Mouse (Mus musculus) liver, adult 2 months (tissue): Measurements from ENCODE around the gene Ddhd1. TPM values are rescaled to one million over a fixed set of nuclear protein-coding genes. Genes with fewer than 3 reads are reported as not detected.

Experiments
- DNase-seq: peaks from one replicate; pipeline ENCODE4 v3.0.0-alpha.2; 2011; ENCODE audit warnings: low read depth, low spot score; ENCODE audit errors: extremely low read depth
- H3K27ac ChIP-seq: fragments of 200-500 bp; replicated peaks from 2 replicates; pipeline ENCODE4 v1.5.1; 2012; ENCODE audit warnings: low read depth, mild to moderate bottlenecking, control low read depth, inconsistent platforms, low read length; ENCODE audit not compliant: insufficient read depth
- H3K27me3 ChIP-seq: fragments of 200-500 bp; 2 replicates; pipeline ENCODE4 v1.6.1; 2012; ENCODE audit warnings: mild to moderate bottlenecking, moderate library complexity, low read length, inconsistent platforms; ENCODE audit not compliant: control insufficient read depth, insufficient read depth
- H3K36me3 ChIP-seq: fragments of 200-500 bp; 2 replicates; pipeline ENCODE4 v1.6.1; 2012; ENCODE audit warnings: low read length, inconsistent platforms; ENCODE audit not compliant: control insufficient read depth, insufficient read depth
- H3K4me1 ChIP-seq: fragments of 200-500 bp; 2 replicates; pipeline ENCODE4 v1.6.1; 2011; ENCODE audit warnings: low read length; ENCODE audit not compliant: control insufficient read depth, insufficient read depth
- H3K4me3 ChIP-seq: fragments of 200-500 bp; 2 replicates; pipeline ENCODE4 v1.5.1; 2011; ENCODE audit warnings: low read depth, mild to moderate bottlenecking, control low read depth, low read length, moderate library complexity; ENCODE audit not compliant: insufficient read depth
- H3K79me2 ChIP-seq: fragments of 200-500 bp; 2 replicates; pipeline ENCODE4 v1.6.1; 2012; ENCODE audit warnings: inconsistent platforms, mild to moderate bottlenecking, low read length, moderate library complexity; ENCODE audit not compliant: control insufficient read depth, insufficient read depth
- H3K9ac ChIP-seq: fragments of 200-500 bp; 2 replicates; pipeline ENCODE4 v1.6.1; 2012; ENCODE audit warnings: low read depth, mild to moderate bottlenecking, control low read depth, inconsistent platforms, low read length
- CTCF ChIP-seq: fragments of 200-500 bp; IDR thresholded peaks from 2 replicates; pipeline ENCODE4 v1.5.1; 2011; ENCODE audit warnings: low read depth, low read length, control low read depth
- POLR2A ChIP-seq: fragments of 200-500 bp; IDR thresholded peaks from 2 replicates; pipeline ENCODE4 v1.6.1; 2011; ENCODE audit warnings: low read length, control low read depth; ENCODE audit not compliant: insufficient read depth; ENCODE audit errors: extremely low read depth
- WGBS: fragments of 180-500 bp; shearing (Covaris S2); methylation state at CpG from one replicate; pipeline ENCODE4 v1.1.7; 2018; 5-methylcytosine and 5-hydroxymethylcytosine counted together
- polyA plus RNA-seq: library from polyadenylated mRNA; depleted of rRNA; stranded (reverse); fragments of >200 nt; gene quantifications from 2 replicates; pipeline ENCODE4 v1.2.3, GENCODE M21; 2012
- total RNA-seq: library from RNA; depleted of rRNA; stranded (reverse); fragments of >200 nt; gene quantifications from 2 replicates; pipeline ENCODE4 v1.2.3, GENCODE M21; 2014

The Ddhd1 gene
- total and polyA plus RNA-seq, 2 experiments, result 10.1 to 10.7 TPM

DNA sequence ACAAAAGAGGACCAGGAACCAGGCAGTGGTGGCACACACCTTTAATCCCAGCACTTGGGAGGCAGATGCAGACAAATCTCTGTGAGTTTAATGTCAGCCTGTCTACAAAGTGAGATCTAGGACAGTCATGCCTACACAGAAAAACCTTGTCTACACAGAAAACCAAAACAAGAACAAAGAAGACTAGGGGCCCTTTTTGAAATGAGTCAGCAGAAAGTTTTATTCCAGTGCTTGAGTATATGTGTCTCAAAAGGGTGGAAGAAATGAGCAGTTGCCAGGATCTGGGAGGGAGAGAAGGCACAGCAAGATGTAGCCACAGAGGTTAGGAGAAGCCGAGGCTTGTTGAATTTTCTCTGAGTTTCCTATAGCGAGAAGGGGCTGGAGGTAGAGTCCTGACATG is 35.9 kb upstream of the Ddhd1 start:
- peaks cover 6% of the 10 kb centered on the region; the same call in 1 of the 2 replicates for H3K4me1 ChIP-seq
- H3K36me3 ChIP-seq, result no peaks in the 10 kb centered on the region
- no peak overlapping the region for H3K4me3 ChIP-seq
- H3K79me2 ChIP-seq, result no peaks in the 10 kb centered on the region
- H3K27me3 ChIP-seq, result no peaks in the 10 kb centered on the region
- no peak overlapping the region for H3K27ac ChIP-seq
- WGBS, result 94% methylated on average over 2 of the region's 2 CpGs
- no peak for DNase-seq
- no peak overlapping the region for H3K9ac ChIP-seq
- no peak for TF ChIP-seq CTCF
- no peak for TF ChIP-seq POLR2A

DNA sequence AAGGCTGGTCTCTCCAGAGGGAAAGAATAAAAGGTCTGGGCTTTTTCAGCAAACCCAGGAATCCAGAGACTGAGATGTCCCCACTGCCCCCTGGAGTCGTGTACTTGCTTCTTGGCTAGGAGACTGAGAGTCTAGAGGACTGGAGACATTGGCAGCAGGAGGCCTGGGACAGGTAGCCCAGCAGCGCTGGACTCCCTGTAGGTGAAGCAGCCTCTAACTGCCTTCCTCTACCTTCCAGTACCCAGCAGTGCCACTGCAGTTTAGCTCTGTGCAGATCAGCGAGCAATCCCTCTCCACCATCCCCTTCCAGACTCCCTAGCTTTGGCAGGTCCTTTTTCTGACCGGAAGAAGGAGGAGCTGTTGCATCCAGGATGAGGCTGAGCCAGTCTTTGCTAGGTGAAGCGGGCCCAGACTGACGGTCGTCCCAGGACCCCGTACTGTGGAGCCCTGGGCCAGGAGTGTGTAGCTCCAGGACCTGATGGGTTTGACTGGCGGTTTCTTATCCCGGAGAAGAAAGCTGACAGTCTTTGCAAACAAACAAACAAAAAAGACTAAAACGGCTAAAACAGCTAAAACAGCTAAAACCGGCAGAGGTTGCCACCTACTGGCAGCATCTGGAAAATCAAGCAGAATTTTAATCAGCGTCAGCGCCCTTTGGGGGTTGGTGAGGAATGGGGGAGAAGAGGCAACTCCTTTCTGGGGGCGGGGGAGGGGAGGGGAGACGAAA is 32.7 kb upstream of the Ddhd1 start:
- no peaks in the 10 kb centered on the region for H3K27me3 ChIP-seq
- WGBS, result 4% methylated on average over 16 of the region's 16 CpGs
- TF ChIP-seq CTCF, result peak; percentile 26; the same call in 1 of the 2 replicates
- TF ChIP-seq POLR2A, result no peak
- peak; percentile 61 for DNase-seq
- H3K36me3 ChIP-seq, result no peaks in the 10 kb centered on the region
- no peaks in the 10 kb centered on the region for H3K79me2 ChIP-seq
- H3K9ac ChIP-seq, result peak overlapping the region; percentile 32; the same call in 1 of the 2 replicates
- peaks cover 6% of the 10 kb centered on the region; the same call in 1 of the 2 replicates for H3K4me1 ChIP-seq
- H3K4me3 ChIP-seq, result peak overlapping the region; percentile 52
- no peak overlapping the region for H3K27ac ChIP-seq

DNA sequence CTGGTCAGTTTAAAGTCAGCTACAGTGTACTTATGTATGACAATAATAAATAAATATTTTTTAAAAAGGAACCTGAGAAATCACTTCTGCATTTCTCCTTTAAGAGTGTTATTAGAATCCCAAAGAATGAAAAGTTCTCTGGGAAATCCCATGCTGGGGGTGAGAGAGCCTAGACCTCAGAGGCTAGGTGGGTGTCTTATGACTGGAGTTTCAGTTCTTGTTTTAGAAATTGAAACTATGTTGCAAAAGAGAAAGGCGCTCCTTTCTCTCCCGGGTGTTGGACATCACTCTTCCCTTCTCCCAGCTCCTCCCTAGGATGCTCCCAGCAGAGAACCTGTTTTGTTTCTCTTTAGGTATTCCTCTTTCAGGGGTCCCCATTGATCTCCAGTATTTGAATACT is 27.4 kb upstream of the Ddhd1 start:
- H3K4me1 ChIP-seq, result no peaks in the 10 kb centered on the region
- H3K4me3 ChIP-seq, result no peak overlapping the region
- no peaks in the 10 kb centered on the region for H3K36me3 ChIP-seq
- no peaks in the 10 kb centered on the region for H3K79me2 ChIP-seq
- whole genome bisulfite sequencing, result 82% methylated on average over 2 of the region's 2 CpGs
- no peak for DNase-seq
- H3K27ac ChIP-seq, result no peak overlapping the region
- no peaks in the 10 kb centered on the region for H3K27me3 ChIP-seq
- no peak for TF ChIP-seq POLR2A
- no peak for TF ChIP-seq CTCF
- no peak overlapping the region for H3K9ac ChIP-seq

DNA sequence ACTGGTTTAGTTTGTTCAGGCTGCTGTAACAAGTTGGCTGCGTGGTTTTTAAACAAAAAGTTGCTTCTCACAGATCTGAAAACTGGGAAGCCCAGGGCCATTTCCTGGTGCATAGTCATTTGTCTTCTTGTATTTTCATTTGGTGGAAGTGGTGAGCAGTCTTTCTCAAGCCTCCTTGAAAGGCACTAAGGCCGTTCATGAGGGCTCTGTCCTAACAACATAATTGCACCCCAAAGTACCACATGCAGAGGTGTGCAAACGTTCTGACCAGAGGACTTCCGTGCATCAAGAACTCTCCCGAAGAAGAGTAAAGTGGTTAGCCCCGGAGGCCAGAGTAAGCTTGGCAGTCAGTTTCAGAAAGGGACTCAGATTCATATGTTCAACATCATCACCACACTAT is 18.8 kb upstream of the Ddhd1 start:
- WGBS, result 68% methylated on average over 6 of the region's 6 CpGs
- Histone ChIP-seq H3K4me1 (no peaks in the 10 kb centered on the region), H3K9ac (no peak overlapping the region), H3K4me3 (no peak overlapping the region), H3K79me2 (no peaks in the 10 kb centered on the region), H3K27me3 (no peaks in the 10 kb centered on the region), H3K27ac (no peak overlapping the region), H3K36me3 (no peaks in the 10 kb centered on the region)
- no peak for TF ChIP-seq CTCF
- no peak for TF ChIP-seq POLR2A
- no peak for DNase-seq

DNA sequence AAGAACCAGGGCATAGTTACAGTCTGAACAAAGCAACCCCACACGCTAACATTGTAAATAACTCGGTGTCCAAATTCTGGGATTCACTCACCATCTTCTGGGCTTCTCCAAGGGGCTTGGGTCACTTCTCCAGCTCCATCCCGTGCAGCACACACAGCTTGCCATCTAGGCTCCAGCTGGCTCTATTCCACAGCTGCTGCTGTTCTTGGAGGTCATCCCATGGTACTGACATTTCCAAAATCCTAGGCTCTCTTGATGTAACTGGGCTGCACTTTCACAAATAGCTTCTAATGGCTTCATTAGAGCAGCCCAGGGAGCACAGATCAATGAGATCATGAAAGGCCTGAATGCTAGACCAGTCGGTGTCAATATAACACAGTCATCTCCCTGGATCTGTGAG is 10.4 kb upstream of the Ddhd1 start:
- no peaks in the 10 kb centered on the region for H3K36me3 ChIP-seq
- no peak overlapping the region for H3K27ac ChIP-seq
- peaks cover 3% of the 10 kb centered on the region; the same call in 1 of the 2 replicates for H3K4me1 ChIP-seq
- H3K27me3 ChIP-seq, result no peaks in the 10 kb centered on the region
- 52% methylated on average over 4 of the region's 4 CpGs for WGBS
- no peaks in the 10 kb centered on the region for H3K79me2 ChIP-seq
- H3K9ac ChIP-seq, result no peak overlapping the region
- TF ChIP-seq POLR2A (no peak), CTCF (no peak)
- H3K4me3 ChIP-seq, result no peak overlapping the region
- DNase-seq, result peak; percentile 61

DNA sequence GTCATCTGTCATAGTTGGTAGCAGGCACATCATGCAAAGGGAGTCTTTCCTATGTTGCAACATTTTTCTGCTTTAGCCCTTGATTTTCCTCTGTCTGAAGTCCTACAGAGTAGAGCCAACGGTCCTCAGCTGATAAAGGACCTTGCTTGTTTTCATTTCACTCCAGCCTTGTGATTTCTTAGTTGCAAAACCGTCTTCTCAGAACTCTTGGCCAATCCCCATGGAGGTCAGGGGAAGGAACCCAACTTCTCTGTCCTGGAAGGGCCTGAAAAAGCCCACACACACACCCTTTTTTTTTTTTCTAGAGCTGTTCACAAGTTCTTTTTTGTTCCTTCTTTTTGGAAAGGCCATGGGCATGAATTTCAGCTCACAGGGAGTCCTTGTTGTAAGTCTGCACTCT is 9.3 kb upstream of the Ddhd1 start:
- peak overlapping the region; percentile 26; the same call in 1 of the 2 replicates for H3K27ac ChIP-seq
- peaks cover 3% of the 10 kb centered on the region; the same call in 1 of the 2 replicates for H3K4me1 ChIP-seq
- no peaks in the 10 kb centered on the region for H3K27me3 ChIP-seq
- no peaks in the 10 kb centered on the region for H3K79me2 ChIP-seq
- WGBS, result 12% methylated on average over 2 of the region's 2 CpGs
- H3K36me3 ChIP-seq, result no peaks in the 10 kb centered on the region
- peak; percentile 53 for DNase-seq
- no peak overlapping the region for H3K9ac ChIP-seq
- H3K4me3 ChIP-seq, result no peak overlapping the region
- TF ChIP-seq CTCF, result no peak
- no peak for TF ChIP-seq POLR2A
